Mouse (Mus musculus): Measurements from ENCODE around the gene Ctsr.
"Not testable (repeated sequence)": the region's sequence is repeated elsewhere in the genome, so short reads cannot be mapped to it uniquely, and the experiment has no call there.

The Ctsr gene

GRCm38 (mm10) chr13:61164156-61164555 lies at the start of gene Ctsr:
Gene Ctsr (minus strand): TSS chr13:61164256.
- in situ Hi-C loops (cut with MboI; ENCODE audit: unreplicated experiment in 2 of 2), result no loop called here

GRCm38 (mm10) chr13:61203310-61203709 lies 39.3 kb upstream of the Ctsr start, which contains the start of gene Cts6:
Gene Cts6 (minus strand): TSS chr13:61203410.
- in situ Hi-C loops (cut with MboI; ENCODE audit: unreplicated experiment in 2 of 2), result no loop called here

GRCm38 (mm10) chr13:61185151-61185933 lies 21.3 kb upstream of the Ctsr start:
- in situ Hi-C loops (cut with MboI; ENCODE audit: unreplicated experiment in 2 of 2), result not testable (repeated sequence)

- in situ Hi-C loops (cut with MboI; ENCODE audit: unreplicated experiment in 2 of 2), result no loop called here
Measured at GRCm38 (mm10) chr13:61164622-61165021, 566 bp upstream of the Ctsr start.
